Mouse (Mus musculus): ENCODE measurements around the gene Bag6. TPM values are rescaled to one million over a fixed set of nuclear protein-coding genes. Genes with fewer than 3 reads are reported as not detected.

Gene Bag6
- polyA plus RNA-seq, 1 experiment from 2014 or later: 73.6 TPM

GRCm38 (mm10) chr17:35195631-35196320, 60.8 kb downstream of the Bag6 start:
- Histone ChIP-seq H3K4me3 (ENCODE audit: low read depth, low read length) (peak overlapping the region; percentile 45), H3K27ac (ENCODE audit: low read depth, low read length) (no peak overlapping the region), H3K9ac (ENCODE audit: low read depth, low read length) (peak overlapping the region; percentile 52), H3K4me2 (peak overlapping the region; percentile 76), H3K36me3 (ENCODE audit: control insufficient read depth, insufficient read depth, low read length) (no peaks in the 10 kb centered on the region), H3K9me3 (ENCODE audit: control insufficient read depth, low read length) (no peaks in the 10 kb centered on the region), H3K4me1 (replicated peaks; ENCODE audit: control insufficient read depth, insufficient read depth, low read length) (peaks cover 14% of the 10 kb centered on the region), H3K27me3 (replicated peaks; ENCODE audit: control insufficient read depth, insufficient read depth, low read length) (peaks cover 27% of the 10 kb centered on the region)
- 2% methylated on average over 66 of the region's 66 CpGs for WGBS
- DNase-seq (ENCODE audit: low spot score): peak; percentile 83
- ATAC-seq (replicated peaks; ENCODE audit: low FRiP score): peak; percentile 80

GRCm38 (mm10) chr17:35196321-35196641, 61.3 kb downstream of the Bag6 start:
- Histone ChIP-seq H3K27ac (ENCODE audit: low read depth, low read length) (no peak overlapping the region), H3K4me1 (replicated peaks; ENCODE audit: control insufficient read depth, insufficient read depth, low read length) (peaks cover 14% of the 10 kb centered on the region), H3K9me3 (ENCODE audit: control insufficient read depth, low read length) (no peaks in the 10 kb centered on the region), H3K4me2 (peak overlapping the region; percentile 76), H3K9ac (ENCODE audit: low read depth, low read length) (no peak overlapping the region), H3K4me3 (ENCODE audit: low read depth, low read length) (peak overlapping the region; percentile 45; the same call in 1 of the 2 replicates), H3K27me3 (replicated peaks; ENCODE audit: control insufficient read depth, insufficient read depth, low read length) (peaks cover 32% of the 10 kb centered on the region), H3K36me3 (ENCODE audit: control insufficient read depth, insufficient read depth, low read length) (no peaks in the 10 kb centered on the region)
- 29% methylated on average over 9 of the region's 9 CpGs for WGBS
- DNase-seq (ENCODE audit: low spot score) (no peak), ATAC-seq (replicated peaks; ENCODE audit: low FRiP score) (no peak)

Small RNA genes lying within 50 kb of the gene (microRNA-seq; reads per million reads assigned to microRNA genes)
- gene Mir6973a (ENCODE audit: borderline number of aligned reads): not detected

Other genes starting within 250 kb of the Bag6 start
- gene C2, start 236.9 kb upstream of the Bag6 start, polyA plus RNA-seq (2014; fragmentation: Nextera tagmentation; extraction: Ambion mirVana): 8.1 and 9.0 TPM in 2 replicates
- 43.6 and 50.9 TPM in 2 replicates for gene Ehmt2, start 236.7 kb upstream of the Bag6 start, polyA plus RNA-seq (2014; fragmentation: Nextera tagmentation; extraction: Ambion mirVana)
- gene Slc44a4, start 220.7 kb upstream of the Bag6 start, polyA plus RNA-seq (2014; fragmentation: Nextera tagmentation; extraction: Ambion mirVana): 0.97 and 1.3 TPM in 2 replicates
- gene Neu1, start 203.9 kb upstream of the Bag6 start, polyA plus RNA-seq (2014; fragmentation: Nextera tagmentation; extraction: Ambion mirVana): 24.4 and 26.4 TPM in 2 replicates
- gene Hspa1b, start 175.9 kb upstream of the Bag6 start, polyA plus RNA-seq (2014; fragmentation: Nextera tagmentation; extraction: Ambion mirVana): 0.14 and 0.41 TPM in 2 replicates
- not detected in 2 replicates for gene Gm20481, start 165.3 kb upstream of the Bag6 start, polyA plus RNA-seq (2014; fragmentation: Nextera tagmentation; extraction: Ambion mirVana)
- 4.7 and 5.7 TPM in 2 replicates for gene Hspa1a, start 163.0 kb upstream of the Bag6 start, polyA plus RNA-seq (2014; fragmentation: Nextera tagmentation; extraction: Ambion mirVana)
- 0.66 and 1.5 TPM in 2 replicates for gene Hspa1l, start 162.5 kb upstream of the Bag6 start, polyA plus RNA-seq (2014; fragmentation: Nextera tagmentation; extraction: Ambion mirVana)
- 304 and 315 TPM in 2 replicates for gene Lsm2, start 153.3 kb upstream of the Bag6 start, polyA plus RNA-seq (2014; fragmentation: Nextera tagmentation; extraction: Ambion mirVana)
- 234 and 245 TPM in 2 replicates for gene Vars, start 134.2 kb upstream of the Bag6 start, polyA plus RNA-seq (2014; fragmentation: Nextera tagmentation; extraction: Ambion mirVana)
- gene Vwa7, start 118.6 kb upstream of the Bag6 start, polyA plus RNA-seq (2014; fragmentation: Nextera tagmentation; extraction: Ambion mirVana): 0.16 TPM in 2 replicates
- 6.9 and 8.5 TPM in 2 replicates for gene Sapcd1, start 107.2 kb upstream of the Bag6 start, polyA plus RNA-seq (2014; fragmentation: Nextera tagmentation; extraction: Ambion mirVana)
- gene Msh5, start 88.4 kb upstream of the Bag6 start, polyA plus RNA-seq (2014; fragmentation: Nextera tagmentation; extraction: Ambion mirVana): 3.8 and 4.7 TPM in 2 replicates
- gene Clic1, start 85.2 kb upstream of the Bag6 start, polyA plus RNA-seq (2014; fragmentation: Nextera tagmentation; extraction: Ambion mirVana): 118 and 134 TPM in 2 replicates
- gene Ddah2, start 76.1 kb upstream of the Bag6 start, polyA plus RNA-seq (2014; fragmentation: Nextera tagmentation; extraction: Ambion mirVana): 124 and 132 TPM in 2 replicates
- gene Ly6g6c, start 69.8 kb upstream of the Bag6 start, polyA plus RNA-seq (2014; fragmentation: Nextera tagmentation; extraction: Ambion mirVana): 0.34 and 1.8 TPM in 2 replicates
- 8.4 and 11.2 TPM in 2 replicates for gene Mpig6b, start 69.0 kb upstream of the Bag6 start, polyA plus RNA-seq (2014; fragmentation: Nextera tagmentation; extraction: Ambion mirVana)
- 0.57 TPM in 1 of 2 replicates, not detected in the other for gene Ly6g6e, start 58.3 kb upstream of the Bag6 start, polyA plus RNA-seq (2014; fragmentation: Nextera tagmentation; extraction: Ambion mirVana)
- gene Ly6g6d, start 57.1 kb upstream of the Bag6 start, polyA plus RNA-seq (2014; fragmentation: Nextera tagmentation; extraction: Ambion mirVana): 0.44 and 0.78 TPM in 2 replicates
- gene Ly6g6f, start 49.6 kb upstream of the Bag6 start, polyA plus RNA-seq (2014; fragmentation: Nextera tagmentation; extraction: Ambion mirVana): 12.8 and 13.5 TPM in 2 replicates
- gene Abhd16a, start 45.9 kb upstream of the Bag6 start, polyA plus RNA-seq (2014; fragmentation: Nextera tagmentation; extraction: Ambion mirVana): 71.6 and 79.8 TPM in 2 replicates
- not detected in 2 replicates for gene Ly6g5c, start 26.9 kb upstream of the Bag6 start, polyA plus RNA-seq (2014; fragmentation: Nextera tagmentation; extraction: Ambion mirVana)
- gene Ly6g5b, start 19.8 kb upstream of the Bag6 start, polyA plus RNA-seq (2014; fragmentation: Nextera tagmentation; extraction: Ambion mirVana): 0.69 and 0.89 TPM in 2 replicates
- gene Gpank1, start 13.7 kb upstream of the Bag6 start, polyA plus RNA-seq (2014; fragmentation: Nextera tagmentation; extraction: Ambion mirVana): 23.7 and 25.2 TPM in 2 replicates
- gene Csnk2b, start 13.1 kb upstream of the Bag6 start, polyA plus RNA-seq (2014; fragmentation: Nextera tagmentation; extraction: Ambion mirVana): 246 and 259 TPM in 2 replicates
- 6.0 and 7.1 TPM in 2 replicates for gene D17H6S53E, start 8.8 kb upstream of the Bag6 start, polyA plus RNA-seq (2014; fragmentation: Nextera tagmentation; extraction: Ambion mirVana)
- gene Apom, start 3.1 kb upstream of the Bag6 start, polyA plus RNA-seq (2014; fragmentation: Nextera tagmentation; extraction: Ambion mirVana): 429 and 459 TPM in 2 replicates
- gene Prrc2a, start 29.7 kb downstream of the Bag6 start, polyA plus RNA-seq (2014; fragmentation: Nextera tagmentation; extraction: Ambion mirVana): 169 and 205 TPM in 2 replicates
- 13.9 and 20.0 TPM in 2 replicates for gene Aif1, start 40.9 kb downstream of the Bag6 start, polyA plus RNA-seq (2014; fragmentation: Nextera tagmentation; extraction: Ambion mirVana)
- 24.1 and 28.1 TPM in 2 replicates for gene Lst1, start 53.3 kb downstream of the Bag6 start, polyA plus RNA-seq (2014; fragmentation: Nextera tagmentation; extraction: Ambion mirVana)
- 0.70 and 0.78 TPM in 2 replicates for gene Ltb, start 59.3 kb downstream of the Bag6 start, polyA plus RNA-seq (2014; fragmentation: Nextera tagmentation; extraction: Ambion mirVana)
- gene Tnf, start 66.8 kb downstream of the Bag6 start, polyA plus RNA-seq (2014; fragmentation: Nextera tagmentation; extraction: Ambion mirVana): 0.47 and 0.53 TPM in 2 replicates
- not detected in 2 replicates for gene Lta, start 70.2 kb downstream of the Bag6 start, polyA plus RNA-seq (2014; fragmentation: Nextera tagmentation; extraction: Ambion mirVana)
- 0.53 TPM in 1 of 2 replicates, not detected in the other for gene Gm16181, start 85.7 kb downstream of the Bag6 start, polyA plus RNA-seq (2014; fragmentation: Nextera tagmentation; extraction: Ambion mirVana)
- gene Atp6v1g2, start 98.5 kb downstream of the Bag6 start, polyA plus RNA-seq (2014; fragmentation: Nextera tagmentation; extraction: Ambion mirVana): 2.6 and 2.9 TPM in 2 replicates
- 4.6 and 5.4 TPM in 2 replicates for gene Nfkbil1, start 100.6 kb downstream of the Bag6 start, polyA plus RNA-seq (2014; fragmentation: Nextera tagmentation; extraction: Ambion mirVana)
- 432 and 439 TPM in 2 replicates for gene Ddx39b, start 106.6 kb downstream of the Bag6 start, polyA plus RNA-seq (2014; fragmentation: Nextera tagmentation; extraction: Ambion mirVana)
- gene H2-D1, start 127.6 kb downstream of the Bag6 start, polyA plus RNA-seq (2014; fragmentation: Nextera tagmentation; extraction: Ambion mirVana): 88.0 and 90.8 TPM in 2 replicates
- gene H2-Q1, start 185.2 kb downstream of the Bag6 start, polyA plus RNA-seq (2014; fragmentation: Nextera tagmentation; extraction: Ambion mirVana): 0.40 and 0.60 TPM in 2 replicates
- 1.6 and 2.1 TPM in 2 replicates for gene H2-Q2, start 207.1 kb downstream of the Bag6 start, polyA plus RNA-seq (2014; fragmentation: Nextera tagmentation; extraction: Ambion mirVana)
- gene H2-Q4, start 244.4 kb downstream of the Bag6 start, polyA plus RNA-seq (2014; fragmentation: Nextera tagmentation; extraction: Ambion mirVana): 1.8 and 2.0 TPM in 2 replicates